8 mouse cellular contexts compared by ENCODE assay signal in genomic region chr2:172939639-172940002, GRCm38 (mm10). TPM values are rescaled to one million over a fixed set of nuclear protein-coding genes. Genes with fewer than 3 reads are reported as not detected.
A peak's percentile ranks its signal among the peaks of the same experiment; 100 is the strongest.
DNase-seq lines count a peak whose midpoint lies in the region; ATAC-seq and TF ChIP-seq lines count a peak whose summit lies in the region.

No protein-coding gene starts in this region.

- no peak overlapping the region for H3K27ac ChIP-seq in cerebellum, adult 2 months (ENCODE audit: insufficient read depth, low read length)
- H3K27ac ChIP-seq in liver, embryonic 13.5 days: no peak overlapping the region

- no peak for TF ChIP-seq POLR2A in cerebellum, adult 2 months (IDR thresholded peaks at IDR 0.05; ENCODE audit: borderline replicate concordance, insufficient read depth, low read length)

- ATAC-seq in granulocyte monocyte progenitor cell, adult 5-6 weeks (replicated peaks; ENCODE audit: poor library complexity, severe bottlenecking): 0 out of 2 replicates have a peak, but pooled peaks have one; percentile 8
- ATAC-seq in liver, embryonic 13.5 days (ENCODE audit: low read depth): no peak

- no peak overlapping the region for H3K9ac ChIP-seq in liver, embryonic 13.5 days

- H3K9me3 ChIP-seq in E14TG2a.4 (ENCODE audit: low read length): no peaks in the 10 kb centered on the region
- H3K9me3 ChIP-seq in liver, embryonic 13.5 days (replicated peaks): no peaks in the 10 kb centered on the region

- 1% methylated on average over 26 of the region's 26 CpGs for WGBS in cerebellum, adult 2 months
- WGBS in liver, embryonic 13.5 days (ENCODE audit: insufficient replicate concordance): 1% methylated on average over 26 of the region's 26 CpGs

- peak overlapping the region; percentile 21 for H3K4me3 ChIP-seq in cerebellum, adult 2 months (replicated peaks; ENCODE audit: insufficient read depth, low read depth, low read length)
- peak overlapping the region; percentile 87 for H3K4me3 ChIP-seq in E14TG2a.4 (replicated peaks; ENCODE audit: low read length)
- H3K4me3 ChIP-seq in liver, embryonic 13.5 days (replicated peaks): peak overlapping the region; percentile 49

- peak overlapping the region; percentile 61 for H3K4me2 ChIP-seq in liver, embryonic 13.5 days

- H3K4me1 ChIP-seq in cerebellum, adult 2 months (ENCODE audit: control insufficient read depth, insufficient read depth, low read length): peaks cover 5% of the 10 kb centered on the region; the same call in 1 of the 2 replicates
- H3K4me1 ChIP-seq in E14TG2a.4 (replicated peaks; ENCODE audit: low read depth, low read length): peaks cover 59% of the 10 kb centered on the region
- peaks cover 26% of the 10 kb centered on the region for H3K4me1 ChIP-seq in liver, embryonic 13.5 days (replicated peaks)

- no peaks in the 10 kb centered on the region for H3K36me3 ChIP-seq in E14TG2a.4 (ENCODE audit: insufficient read depth, low read length)
- H3K36me3 ChIP-seq in liver, embryonic 13.5 days: no peaks in the 10 kb centered on the region

- no peak for DNase-seq in cerebellum, adult 2 months
- no peak for DNase-seq in cerebellum, adult 9-10 months
- no peak for DNase-seq in liver, embryonic 13.5 days
- no peak for DNase-seq in spleen, postnatal 4 days (ENCODE audit: low spot score in 2 of 2)
- DNase-seq in spleen, postnatal 14 days (ENCODE audit: low spot score in 2 of 2): no peak
- DNase-seq in layer of hippocampus, adult 18-20 months (ENCODE audit: low spot score in 2 of 2): no peak

- TF ChIP-seq CTCF in cerebellum, adult 2 months (IDR thresholded peaks at IDR 0.05; ENCODE audit: borderline replicate concordance, insufficient read depth, low read depth, low read length): no peak
- no peak for TF ChIP-seq CTCF in E14TG2a.4 (conservative IDR thresholded peaks at IDR 0.05; ENCODE audit: low read length)

- peaks cover 9% of the 10 kb centered on the region; the same call in 1 of the 2 replicates for H3K27me3 ChIP-seq in cerebellum, adult 2 months (ENCODE audit: control insufficient read depth, insufficient read depth, low read length)
- H3K27me3 ChIP-seq in E14TG2a.4 (ENCODE audit: insufficient read depth, low read length): peaks cover 96% of the 10 kb centered on the region
- H3K27me3 ChIP-seq in liver, embryonic 13.5 days: peaks cover 96% of the 10 kb centered on the region

RNA-seq across cellular contexts. Expression of gene Bmp7, which starts 0.5 kb away (rescaled TPM):
- 3.9 and 6.0 TPM in 2 replicates for polyA plus RNA-seq in cerebellum, adult 2 months (2012; rRNA removed)
- total RNA-seq in granulocyte monocyte progenitor cell, adult 5-6 weeks (2014; fragmentation: Nextera tagmentation): not detected in 2 replicates
- total RNA-seq in granulocyte monocyte progenitor cell, adult 5-6 weeks (2017): not detected in 2 replicates
- 2.2 and 2.6 TPM in 2 replicates for polyA plus RNA-seq in liver, embryonic 13.5 days (2015; fragmentation: Nextera tagmentation; extraction: Ambion mirVana)
- 1 to 10 TPM; 4.8 to 5.1 TPM for total RNA-seq in layer of hippocampus, adult 18-20 months (2021)

RNA-seq across cellular contexts. Expression of gene Spo11, which starts 37.9 kb away (rescaled TPM):
- 0.21 and 0.27 TPM in 2 replicates for polyA plus RNA-seq in cerebellum, adult 2 months (2012; rRNA removed)
- not detected in 2 replicates for total RNA-seq in granulocyte monocyte progenitor cell, adult 5-6 weeks (2014; fragmentation: Nextera tagmentation)
- not detected in 2 replicates for total RNA-seq in granulocyte monocyte progenitor cell, adult 5-6 weeks (2017)
- polyA plus RNA-seq in liver, embryonic 13.5 days (2015; fragmentation: Nextera tagmentation; extraction: Ambion mirVana): 0.08 TPM in 1 of 2 replicates, not detected in the other
- total RNA-seq in layer of hippocampus, adult 18-20 months (2021): not detected

Comparison
In these comparisons a context has a peak if more than half of its experiments do, and no peak if none do; other contexts are left out.
1. H3K4me3 ChIP-seq: peak in every context shown above with its lines; median percentile 87 in E14TG2a.4; 49 in liver, embryonic 13.5 days; 21 in cerebellum, adult 2 months.
2. RNA of gene Bmp7, which starts 0.5 kb away (total RNA-seq): 4.8 to 5.1 TPM in layer of hippocampus, adult 18-20 months; not detected in granulocyte monocyte progenitor cell, adult 5-6 weeks; every median in the first group is over 4 times any median in the second.